Mouse (Mus musculus) myocyte (in vitro differentiated cells): ENCODE data around the gene Tmprss7. TPM values are rescaled to one million over a fixed set of nuclear protein-coding genes. Genes with fewer than 3 reads are reported as not detected.

Experiments
- H3K27me3 ChIP-seq: one replicate; pipeline ENCODE4 v1.6.1; 2011; ENCODE audit not compliant: control insufficient read depth, insufficient read depth, insufficient read length
- H3K36me3 ChIP-seq: one replicate; pipeline ENCODE4 v1.6.1; 2011; ENCODE audit not compliant: control insufficient read depth, insufficient read depth
- H3K4me2 ChIP-seq: one replicate; pipeline ENCODE4 v1.6.1; 2011; ENCODE audit warnings: low read depth, control low read depth
- H3K4me3 ChIP-seq: one replicate; pipeline ENCODE4 v1.5.1; 2011; ENCODE audit warnings: mild to moderate bottlenecking, control low read depth, moderate library complexity
- H3K79me2 ChIP-seq: one replicate; pipeline ENCODE4 v1.6.1; 2011; ENCODE audit not compliant: control insufficient read depth, insufficient read depth
- H3ac ChIP-seq: one replicate; pipeline ENCODE4 v1.6.1; 2011; ENCODE audit not compliant: control insufficient read depth, insufficient read length
- CEBPB ChIP-seq: IDR thresholded peaks from 2 replicates; pipeline ENCODE4 v1.6.1; 2011; ENCODE audit warnings: mild to moderate bottlenecking, moderate library complexity; ENCODE audit not compliant: poor library complexity, insufficient read depth, severe bottlenecking
- E2F4 ChIP-seq: IDR thresholded peaks from one replicate; pipeline ENCODE4 v1.6.1; 2011; ENCODE audit warnings: mild to moderate bottlenecking, control low read depth, moderate library complexity; ENCODE audit not compliant: insufficient read depth
- MAX ChIP-seq: IDR thresholded peaks from one replicate; pipeline ENCODE4 v1.6.1; 2011; ENCODE audit warnings: low read depth, mild to moderate bottlenecking, control low read depth
- MYOD1 ChIP-seq, 3 experiments: IDR thresholded peaks; one replicate each; pipeline ENCODE4 v1.6.1; 2011; ENCODE audit warnings: control low read depth in 2 of 3, low read depth in 2 of 3, mild to moderate bottlenecking in 2 of 3, moderate library complexity in 1 of 3; ENCODE audit not compliant: insufficient read length in 2 of 3, control insufficient read depth in 1 of 3
- MYOG ChIP-seq, 3 experiments: IDR thresholded peaks; one replicate each; pipeline ENCODE4 v1.6.1; 2011; ENCODE audit warnings: control low read depth in 2 of 3, low read depth in 2 of 3, mild to moderate bottlenecking in 2 of 3; ENCODE audit not compliant: insufficient read length in 2 of 3, control insufficient read depth in 1 of 3, insufficient read depth in 1 of 3
- POLR2A ChIP-seq: IDR thresholded peaks from one replicate; pipeline ENCODE4 v1.6.1; 2011; ENCODE audit warnings: low read depth, mild to moderate bottlenecking, control low read depth, moderate library complexity; ENCODE audit not compliant: insufficient read length
- POLR2AphosphoS2 ChIP-seq: IDR thresholded peaks from one replicate; pipeline ENCODE4 v1.6.1; 2011; ENCODE audit warnings: low read depth, control low read depth; ENCODE audit not compliant: insufficient read length
- REST ChIP-seq: IDR thresholded peaks from one replicate; pipeline ENCODE4 v1.6.1; 2011; ENCODE audit warnings: mild to moderate bottlenecking, control low read depth, moderate library complexity; ENCODE audit not compliant: insufficient read depth, insufficient read length
- SRF ChIP-seq: IDR thresholded peaks from one replicate; pipeline ENCODE4 v1.6.1; 2011; ENCODE audit warnings: low read depth; ENCODE audit not compliant: control insufficient read depth, insufficient read length
- TCF12 ChIP-seq: IDR thresholded peaks from one replicate; pipeline ENCODE4 v1.6.1; 2011; ENCODE audit warnings: mild to moderate bottlenecking, control low read depth; ENCODE audit not compliant: poor library complexity, insufficient read depth, severe bottlenecking
- TCF3 ChIP-seq: IDR thresholded peaks from one replicate; pipeline ENCODE4 v1.6.1; 2011; ENCODE audit warnings: low read depth, control low read depth; ENCODE audit not compliant: insufficient read length
- USF1 ChIP-seq: IDR thresholded peaks from one replicate; pipeline ENCODE4 v1.6.1; 2011; ENCODE audit warnings: low read depth, mild to moderate bottlenecking, control low read depth, moderate library complexity
- polyA plus RNA-seq: library from polyadenylated mRNA; unstranded; fragments of >200 nt; fragmentation: generic; extraction: Trizol; gene quantifications from one replicate; pipeline ENCODE4 v1.2.1, GENCODE M21; 2012; ENCODE audit warnings: missing spikeins

Tmprss7 gene
- polyA plus RNA-seq, 1 experiment, result not detected

GRCm38 (mm10) chr16:45713261-45713660, 19.8 kb upstream of the Tmprss7 start:
- no peaks in the 10 kb centered on the region for H3K36me3 ChIP-seq
- no peak overlapping the region for H3K4me2 ChIP-seq
- H3K79me2 ChIP-seq, result no peaks in the 10 kb centered on the region
- no peak overlapping the region for H3K4me3 ChIP-seq
- no peaks in the 10 kb centered on the region for H3K27me3 ChIP-seq
- TF ChIP-seq POLR2AphosphoS2, result no peak
- no peak for TF ChIP-seq MYOD1 (IDR thresholded peaks at IDR 0.05; ENCODE audit: control insufficient read depth in 1 of 3, insufficient read length in 2 of 3, low read depth in 2 of 3)
- TF ChIP-seq SRF, result no peak
- no peak for TF ChIP-seq USF1
- TF ChIP-seq MAX, result no peak
- no peak for TF ChIP-seq CEBPB
- no peak for TF ChIP-seq E2F4
- TF ChIP-seq TCF3, result no peak
- no peak for TF ChIP-seq POLR2A
- TF ChIP-seq REST, result no peak
- TF ChIP-seq TCF12, result no peak
- H3ac ChIP-seq, result no peak overlapping the region

- Histone ChIP-seq H3K36me3 (no peaks in the 10 kb centered on the region), H3K4me2 (no peak overlapping the region), H3ac (no peak overlapping the region), H3K4me3 (no peak overlapping the region), H3K79me2 (no peaks in the 10 kb centered on the region), H3K27me3 (no peaks in the 10 kb centered on the region)
- TF ChIP-seq MYOD1 (IDR thresholded peaks at IDR 0.05; ENCODE audit: control insufficient read depth in 1 of 3, insufficient read length in 2 of 3, low read depth in 2 of 3) (no peak), SRF (no peak), MAX (no peak), CEBPB (no peak), E2F4 (no peak), POLR2AphosphoS2 (no peak), TCF12 (no peak), POLR2A (no peak), USF1 (no peak), MYOG (IDR thresholded peaks at IDR 0.05; ENCODE audit: control insufficient read depth in 1 of 3, insufficient read depth in 1 of 3, insufficient read length in 2 of 3, low read depth in 2 of 3) (no peak), REST (no peak), TCF3 (no peak)
These were observed 17.8 kb upstream of the Tmprss7 start for GRCm38 (mm10) chr16:45711263-45711662.

DNA sequence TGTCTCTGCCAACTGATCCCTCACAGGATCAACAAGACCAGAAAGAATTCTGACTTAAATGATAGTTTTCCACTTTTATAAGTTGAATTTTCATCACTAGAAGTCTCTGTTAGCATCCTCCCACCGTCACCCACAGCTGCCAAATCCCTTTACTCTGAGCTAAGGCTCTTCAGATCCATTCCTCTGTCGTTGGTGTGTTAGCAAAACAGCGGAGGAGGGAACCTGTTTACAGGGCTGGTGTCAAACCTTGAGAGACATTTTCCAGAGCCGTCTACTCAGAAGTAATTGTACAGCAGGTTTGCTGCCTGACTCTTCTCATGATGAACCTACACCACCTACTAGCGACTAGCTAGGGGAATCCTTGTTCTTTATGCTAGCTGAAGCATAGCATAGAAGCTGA, 5.8 kb upstream of the Tmprss7 start:
- Histone ChIP-seq H3K79me2 (no peaks in the 10 kb centered on the region), H3K4me3 (no peak overlapping the region), H3K36me3 (no peaks in the 10 kb centered on the region), H3ac (no peak overlapping the region), H3K4me2 (no peak overlapping the region), H3K27me3 (no peaks in the 10 kb centered on the region)
- no peak for TF ChIP-seq MYOD1 (IDR thresholded peaks at IDR 0.05; ENCODE audit: control insufficient read depth in 1 of 3, insufficient read length in 2 of 3, low read depth in 2 of 3)
- TF ChIP-seq POLR2AphosphoS2, result no peak
- no peak for TF ChIP-seq REST
- TF ChIP-seq MAX, result no peak
- TF ChIP-seq POLR2A, result no peak
- TF ChIP-seq E2F4, result no peak
- no peak for TF ChIP-seq MYOG (IDR thresholded peaks at IDR 0.05; ENCODE audit: control insufficient read depth in 1 of 3, insufficient read depth in 1 of 3, insufficient read length in 2 of 3, low read depth in 2 of 3)
- TF ChIP-seq TCF3, result no peak
- TF ChIP-seq SRF, result no peak
- no peak for TF ChIP-seq CEBPB
- no peak for TF ChIP-seq USF1
- no peak for TF ChIP-seq TCF12

DNA sequence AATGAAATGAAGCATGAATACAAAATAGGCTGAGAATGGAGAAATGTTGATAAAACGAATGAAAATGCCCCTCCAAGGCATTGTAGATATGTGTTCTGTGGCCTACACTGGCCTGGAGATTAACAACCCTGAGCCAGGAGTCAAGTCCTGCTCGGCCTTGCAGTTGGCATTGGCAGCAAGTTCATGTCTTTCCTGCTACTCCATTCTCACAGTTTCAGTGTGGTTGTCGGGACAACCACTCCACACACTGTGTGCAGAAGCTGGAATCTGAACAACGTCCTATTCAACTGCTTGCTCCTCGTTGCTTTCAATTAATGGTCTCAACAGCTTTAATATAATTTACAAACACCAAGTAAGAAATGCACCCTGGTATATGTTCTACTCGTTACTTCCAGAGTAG, 4.5 kb upstream of the Tmprss7 start:
- no peak for TF ChIP-seq TCF3
- no peak for TF ChIP-seq SRF
- no peak for TF ChIP-seq MYOD1 (IDR thresholded peaks at IDR 0.05; ENCODE audit: control insufficient read depth in 1 of 3, insufficient read length in 2 of 3, low read depth in 2 of 3)
- no peak for TF ChIP-seq TCF12
- no peaks in the 10 kb centered on the region for H3K36me3 ChIP-seq

DNA sequence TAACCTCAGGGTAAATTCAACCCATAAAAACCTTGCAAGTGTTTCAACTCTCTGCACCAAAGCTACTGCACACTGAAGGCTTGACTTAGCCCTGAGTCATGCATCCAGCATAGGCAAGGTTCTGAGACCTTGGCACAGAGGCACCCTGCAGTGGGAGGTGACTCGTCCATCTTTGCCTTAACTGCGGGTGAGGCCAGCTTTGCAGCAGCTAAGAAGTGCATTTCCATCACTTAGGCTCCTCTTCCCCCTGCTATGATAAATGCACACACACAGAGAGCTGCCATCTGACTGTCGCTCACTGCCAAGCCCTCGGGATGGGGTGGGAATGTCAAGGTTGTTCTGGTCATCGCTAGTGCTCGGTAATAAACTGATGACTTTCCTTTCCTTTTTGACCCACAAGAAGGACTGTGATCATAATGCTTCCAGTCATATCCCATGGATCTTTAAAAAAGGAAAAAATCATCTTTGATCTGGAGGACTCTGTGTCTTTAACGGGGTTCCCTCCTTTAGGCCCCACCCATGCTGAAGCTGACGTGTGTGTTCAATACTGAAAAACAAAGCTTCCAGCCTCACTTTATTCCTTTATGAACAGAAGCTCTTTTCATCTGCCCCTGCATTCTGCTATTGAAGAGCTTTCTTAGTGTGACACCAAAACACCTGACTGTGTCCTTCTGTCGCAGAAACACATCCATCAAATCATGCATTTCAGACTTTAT, 2.1 kb upstream of the Tmprss7 start:
- Histone ChIP-seq H3K4me2 (no peak overlapping the region), H3K27me3 (no peaks in the 10 kb centered on the region), H3K79me2 (no peaks in the 10 kb centered on the region), H3K4me3 (no peak overlapping the region), H3K36me3 (no peaks in the 10 kb centered on the region), H3ac (no peak overlapping the region)
- TF ChIP-seq MYOG (IDR thresholded peaks at IDR 0.05; ENCODE audit: control insufficient read depth in 1 of 3, insufficient read depth in 1 of 3, insufficient read length in 2 of 3, low read depth in 2 of 3) (no peak), MYOD1 (IDR thresholded peaks at IDR 0.05; ENCODE audit: control insufficient read depth in 1 of 3, insufficient read length in 2 of 3, low read depth in 2 of 3) (no peak), E2F4 (no peak), TCF12 (no peak), POLR2AphosphoS2 (no peak), USF1 (no peak), SRF (no peak), MAX (no peak)

More for the DNA sequence above, 4.5 kb upstream of the Tmprss7 start:
- Histone ChIP-seq H3K27me3 (no peaks in the 10 kb centered on the region), H3ac (no peak overlapping the region), H3K4me3 (no peak overlapping the region), H3K4me2 (no peak overlapping the region), H3K79me2 (no peaks in the 10 kb centered on the region)
